Mouse (Mus musculus) testis, adult 2 months (tissue): ENCODE data around the gene Eml5. TPM values are rescaled to one million over a fixed set of nuclear protein-coding genes. Genes with fewer than 3 reads are reported as not detected.

ENCODE experiments used
- H3K27ac ChIP-seq: fragments of 200-500 bp; 2 replicates; pipeline ENCODE4 v1.5.1; 2012; ENCODE audit warnings: low read depth, low read length; ENCODE audit not compliant: control insufficient read depth, insufficient read depth
- H3K27me3 ChIP-seq: fragments of 200-500 bp; 2 replicates; pipeline ENCODE4 v1.6.1; 2012; ENCODE audit warnings: mild to moderate bottlenecking, low read length, moderate library complexity; ENCODE audit not compliant: control insufficient read depth, insufficient read depth
- H3K36me3 ChIP-seq: fragments of 200-500 bp; 2 replicates; pipeline ENCODE4 v1.6.1; 2012; ENCODE audit warnings: mild to moderate bottlenecking, low read length; ENCODE audit not compliant: control insufficient read depth, insufficient read depth
- H3K4me1 ChIP-seq: fragments of 200-500 bp; 2 replicates; pipeline ENCODE4 v1.6.1; 2012; ENCODE audit warnings: low read length; ENCODE audit not compliant: control insufficient read depth, insufficient read depth
- H3K4me3 ChIP-seq: fragments of 200-500 bp; 2 replicates; pipeline ENCODE4 v1.5.1; 2012; ENCODE audit warnings: low read depth, mild to moderate bottlenecking, low read length, moderate library complexity, mixed read lengths; ENCODE audit not compliant: control insufficient read depth
- CTCF ChIP-seq: fragments of 200-500 bp; IDR thresholded peaks from 2 replicates; pipeline ENCODE4 v1.5.1; 2012; ENCODE audit warnings: low read depth, mild to moderate bottlenecking, inconsistent platforms, low read length, moderate library complexity; ENCODE audit not compliant: control insufficient read depth, insufficient read depth, insufficient replicate concordance
- POLR2A ChIP-seq: fragments of 200-500 bp; IDR thresholded peaks from 2 replicates; pipeline ENCODE4 v1.6.1; 2012; ENCODE audit warnings: low read depth, mild to moderate bottlenecking, inconsistent platforms, low read length, moderate library complexity; ENCODE audit not compliant: control insufficient read depth
- polyA plus RNA-seq: library from polyadenylated mRNA; depleted of rRNA; stranded (reverse); fragments of >200 nt; gene quantifications from 2 replicates; pipeline ENCODE4 v1.2.3, GENCODE M21; 2012

Gene Eml5
- polyA plus RNA-seq, 1 experiment, result 6.6 TPM

DNA sequence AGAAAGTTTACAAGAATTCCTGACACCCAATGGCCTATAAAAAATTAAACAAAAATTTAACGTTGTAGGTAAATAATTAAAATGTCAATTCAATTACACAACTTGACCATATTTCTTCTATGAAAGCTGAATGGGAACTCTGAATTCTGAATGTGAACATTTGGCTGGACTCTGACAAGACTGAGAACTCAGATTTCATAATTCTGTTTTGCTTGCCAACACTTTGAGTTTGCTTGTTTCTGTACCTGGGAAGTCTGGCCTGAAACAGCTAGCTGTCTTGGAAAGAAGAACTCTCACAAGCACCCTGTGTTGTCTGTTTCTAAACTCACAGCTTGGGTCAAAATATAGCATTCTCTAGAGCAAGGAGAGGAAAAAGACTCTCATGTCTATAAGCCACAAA lies 67.4 kb downstream of the Eml5 start:
- H3K36me3 ChIP-seq, result no peaks in the 10 kb centered on the region
- H3K4me3 ChIP-seq, result no peak overlapping the region
- no peak overlapping the region for H3K27ac ChIP-seq
- H3K4me1 ChIP-seq, result no peaks in the 10 kb centered on the region
- no peaks in the 10 kb centered on the region for H3K27me3 ChIP-seq
- TF ChIP-seq POLR2A (no peak), CTCF (no peak)

DNA sequence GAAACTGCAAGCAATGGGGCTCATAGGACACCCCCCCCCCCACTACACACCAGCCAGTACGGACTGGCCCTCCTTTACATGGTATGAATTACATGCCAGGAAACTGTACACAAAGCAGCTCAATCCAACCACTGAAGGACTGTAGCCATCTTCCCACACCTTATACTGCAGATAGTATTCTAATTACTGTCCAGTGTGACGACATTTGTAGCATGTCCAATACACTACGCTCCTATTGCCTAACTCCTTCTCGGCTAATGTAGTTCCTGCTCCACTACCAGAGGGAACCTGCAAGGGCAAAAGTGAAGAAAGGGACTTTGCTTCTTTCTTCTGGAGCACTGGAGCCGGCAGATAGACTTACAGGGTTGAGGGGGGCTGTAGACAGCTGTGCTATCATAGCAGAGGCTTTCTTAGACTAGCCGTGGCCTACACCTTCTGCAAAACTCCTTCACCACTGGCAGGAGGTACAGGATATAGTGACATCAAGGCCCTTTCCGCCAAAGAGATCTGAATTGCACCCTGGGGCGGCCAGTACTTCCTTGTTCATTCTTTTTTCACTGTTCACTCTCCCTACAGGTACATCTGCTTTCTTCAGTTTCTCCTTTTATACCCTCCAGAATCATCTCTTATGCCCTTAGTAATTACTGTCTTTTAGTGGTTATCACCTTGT lies 68.2 kb downstream of the Eml5 start:
- Histone ChIP-seq H3K4me1 (no peaks in the 10 kb centered on the region), H3K27ac (no peak overlapping the region), H3K27me3 (no peaks in the 10 kb centered on the region), H3K36me3 (no peaks in the 10 kb centered on the region), H3K4me3 (no peak overlapping the region)
- TF ChIP-seq CTCF, result no peak
- TF ChIP-seq POLR2A, result no peak

DNA sequence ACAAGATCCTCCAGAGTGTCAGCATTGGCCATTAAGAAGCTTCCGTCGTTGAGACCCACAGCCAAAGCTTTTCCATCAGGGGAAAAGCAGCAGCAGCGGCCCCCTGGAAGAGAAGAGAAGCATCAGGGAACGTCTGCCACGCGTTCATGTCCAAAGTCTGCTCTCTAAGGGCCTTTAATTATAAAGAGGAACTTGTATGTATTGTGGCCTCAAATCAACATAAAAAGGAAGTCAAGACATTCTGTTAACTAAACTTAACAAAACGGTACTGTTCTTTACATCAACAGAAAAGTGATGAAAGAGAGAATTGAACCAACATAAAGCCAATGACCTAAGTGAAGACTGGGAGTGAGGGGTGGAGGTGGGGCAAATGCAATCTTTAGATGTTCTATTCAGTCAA lies 70.2 kb downstream of the Eml5 start:
- Histone ChIP-seq H3K36me3 (no peaks in the 10 kb centered on the region), H3K27me3 (no peaks in the 10 kb centered on the region), H3K4me3 (no peak overlapping the region), H3K27ac (no peak overlapping the region), H3K4me1 (no peaks in the 10 kb centered on the region)
- no peak for TF ChIP-seq POLR2A
- TF ChIP-seq CTCF, result no peak

DNA sequence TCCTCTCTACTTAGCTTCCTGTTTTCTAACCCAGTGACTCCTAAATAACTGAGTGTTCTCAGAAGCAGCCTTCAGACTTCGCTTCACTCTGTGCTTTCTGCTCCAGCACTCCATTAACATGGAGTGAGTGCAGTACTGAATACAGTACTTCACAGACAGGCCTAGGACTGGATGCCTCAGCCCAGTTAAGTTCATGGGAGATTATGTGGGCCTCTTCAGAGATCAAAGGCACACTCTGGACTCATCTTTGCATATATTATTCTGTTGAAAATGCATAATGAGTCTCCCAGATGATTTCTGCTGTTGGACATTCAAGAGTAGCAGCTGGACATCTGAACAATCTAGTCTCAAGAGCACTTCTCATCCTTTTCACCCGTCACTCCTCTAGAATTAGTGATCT lies 80.5 kb downstream of the Eml5 start:
- TF ChIP-seq POLR2A (no peak), CTCF (no peak)
- Histone ChIP-seq H3K27ac (no peak overlapping the region), H3K4me3 (no peak overlapping the region), H3K27me3 (no peaks in the 10 kb centered on the region), H3K36me3 (no peaks in the 10 kb centered on the region), H3K4me1 (no peaks in the 10 kb centered on the region)

DNA sequence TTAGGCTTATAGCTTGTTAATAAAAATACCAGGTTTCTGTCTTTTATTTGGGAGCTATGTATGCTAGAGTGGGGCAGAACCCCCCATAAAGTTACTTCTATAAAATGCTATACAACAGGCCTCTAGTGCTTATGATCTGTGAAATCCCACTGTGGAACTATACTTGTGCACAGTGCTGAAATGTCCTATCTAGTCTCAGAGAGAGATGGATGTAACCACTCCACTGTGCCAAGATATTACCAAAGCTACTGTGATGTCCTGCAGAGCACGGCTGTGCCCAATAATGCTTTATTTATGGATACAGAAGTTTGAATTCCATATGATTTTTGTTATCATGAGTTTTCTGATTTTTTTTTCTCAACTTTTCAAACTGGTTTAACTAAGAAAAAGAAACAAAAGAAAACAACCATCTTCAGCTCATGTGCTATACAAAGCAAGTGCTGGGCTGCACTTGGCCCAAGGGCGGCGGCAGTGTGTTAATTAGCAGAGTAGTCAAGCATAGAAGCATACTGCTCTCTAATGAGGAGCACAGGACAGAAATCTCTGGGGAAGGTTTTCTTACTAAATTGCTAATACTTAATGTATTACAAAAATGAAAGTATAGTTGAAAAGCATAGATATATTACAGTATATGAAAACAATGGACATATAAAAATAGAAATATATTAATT lies 97.1 kb downstream of the Eml5 start:
- Histone ChIP-seq H3K4me1 (no peaks in the 10 kb centered on the region), H3K4me3 (no peak overlapping the region), H3K27me3 (no peaks in the 10 kb centered on the region), H3K27ac (no peak overlapping the region), H3K36me3 (no peaks in the 10 kb centered on the region)
- TF ChIP-seq CTCF (no peak), POLR2A (no peak)

DNA sequence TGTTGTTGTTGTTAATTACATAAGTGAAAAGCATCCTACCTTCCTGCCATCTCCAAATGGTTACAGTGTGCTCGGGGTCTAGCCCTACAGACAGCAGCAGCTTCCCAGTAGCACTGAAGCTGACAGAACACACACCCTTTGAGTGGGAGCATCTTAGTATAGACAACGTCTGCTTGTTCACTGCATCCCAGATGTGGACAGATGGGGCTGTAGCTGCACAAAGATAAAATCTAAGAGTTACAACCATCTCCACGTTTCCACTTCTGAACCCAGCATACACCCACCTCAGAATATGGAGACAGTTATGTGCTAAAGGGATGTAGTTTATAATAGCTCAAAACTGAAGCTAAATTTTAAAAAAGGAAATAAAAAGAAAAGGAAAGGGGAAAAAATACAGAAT lies 99.0 kb downstream of the Eml5 start:
- Histone ChIP-seq H3K4me3 (no peak overlapping the region), H3K27me3 (no peaks in the 10 kb centered on the region), H3K36me3 (no peaks in the 10 kb centered on the region), H3K4me1 (no peaks in the 10 kb centered on the region), H3K27ac (no peak overlapping the region)
- TF ChIP-seq CTCF, result no peak
- no peak for TF ChIP-seq POLR2A

DNA sequence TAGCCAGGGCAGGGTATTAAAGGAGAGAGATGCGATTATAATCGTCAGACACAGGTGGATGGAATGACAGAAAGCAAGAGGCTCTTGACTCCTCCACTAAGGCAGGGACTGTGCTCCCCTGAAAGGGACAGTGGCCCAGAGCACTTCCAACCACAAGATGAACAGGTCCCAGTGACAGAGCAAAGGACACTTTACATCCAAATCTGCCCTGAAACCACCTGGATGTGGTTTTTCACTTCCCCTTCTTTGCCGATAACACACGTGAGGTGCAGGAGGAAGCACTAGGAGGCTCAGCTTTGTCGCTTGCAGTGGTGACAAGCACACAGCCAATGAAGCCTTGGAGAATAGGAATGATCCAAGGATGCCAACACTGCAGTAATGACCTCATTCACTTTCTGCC lies 101.0 kb downstream of the Eml5 start:
- Histone ChIP-seq H3K4me3 (no peak overlapping the region), H3K4me1 (no peaks in the 10 kb centered on the region), H3K27me3 (no peaks in the 10 kb centered on the region), H3K36me3 (no peaks in the 10 kb centered on the region), H3K27ac (no peak overlapping the region)
- TF ChIP-seq CTCF, result no peak
- TF ChIP-seq POLR2A, result no peak
